Mouse (Mus musculus) intestine, postnatal 0 days (tissue): Measurements from ENCODE around the gene Psmb10. TPM values are rescaled to one million over a fixed set of nuclear protein-coding genes. Genes with fewer than 3 reads are reported as not detected.
"Not testable (repeated sequence)": the region's sequence is repeated elsewhere in the genome, so short reads cannot be mapped to it uniquely, and the experiment has no call there.

Source experiments
- ATAC-seq: fragments of 200-750 bp; cut with Nextera tagmentation; 2 replicates; pipeline ENCODE4 v1.8.0; 2017; ENCODE audit warnings: mild to moderate bottlenecking, moderate TSS enrichment, moderate library complexity
- H3K27ac ChIP-seq: fragments of 300-500 bp; sonication (generic); 2 replicates; pipeline ENCODE4 v1.5.1; 2014; ENCODE audit warnings: mild to moderate bottlenecking, low read depth, low read length, moderate library complexity
- H3K27me3 ChIP-seq: fragments of 300-500 bp; sonication (generic); replicated peaks from 2 replicates; pipeline ENCODE4 v1.6.1; 2014; ENCODE audit warnings: low read length, mixed read lengths; ENCODE audit not compliant: control insufficient read depth, insufficient read depth
- H3K36me3 ChIP-seq: fragments of 300-500 bp; sonication (generic); 2 replicates; pipeline ENCODE4 v1.6.1; 2014; ENCODE audit warnings: mild to moderate bottlenecking, moderate library complexity; ENCODE audit not compliant: control insufficient read depth, insufficient read depth
- H3K4me1 ChIP-seq: fragments of 300-500 bp; sonication (generic); replicated peaks from 2 replicates; pipeline ENCODE4 v1.6.1; 2014; ENCODE audit warnings: antibody characterized with exemption, low read length, mixed read lengths; ENCODE audit not compliant: control insufficient read depth, insufficient read depth
- H3K4me2 ChIP-seq: fragments of 300-500 bp; sonication (generic); replicated peaks from 2 replicates; pipeline ENCODE4 v1.6.1; 2014; ENCODE audit warnings: low read depth, mild to moderate bottlenecking, moderate library complexity
- H3K4me3 ChIP-seq: fragments of 300-500 bp; sonication (generic); 2 replicates; pipeline ENCODE4 v1.5.1; 2014; ENCODE audit warnings: low read depth, low read length
- H3K9ac ChIP-seq: fragments of 300-500 bp; sonication (generic); 2 replicates; pipeline ENCODE4 v1.6.1; 2014; ENCODE audit warnings: mild to moderate bottlenecking, low read depth, low read length
- H3K9me3 ChIP-seq: fragments of 300-500 bp; sonication (generic); 2 replicates; pipeline ENCODE4 v1.6.1; 2016; ENCODE audit warnings: mixed run types; ENCODE audit not compliant: control insufficient read depth
- CTCF ChIP-seq: sonication (generic); IDR thresholded peaks from 2 replicates; pipeline ENCODE4 v1.5.1; 2016; ENCODE audit warnings: low read depth, mild to moderate bottlenecking, control low read depth, antibody characterized with exemption, moderate library complexity
- WGBS: fragments of 180-500 bp; shearing (Covaris S2); extraction: QIAGEN DNeasy Blood & Tissue Kit; methylation state at CpG from one replicate; pipeline ENCODE4 v1.1.7; 2014; 5-methylcytosine and 5-hydroxymethylcytosine counted together
- polyA plus RNA-seq: library from polyadenylated mRNA; unstranded; fragments of >200 nt; fragmentation: Nextera tagmentation; extraction: Ambion mirVana; gene quantifications from 2 replicates; pipeline ENCODE4 v1.2.1, GENCODE M21; 2015

Gene Psmb10
- polyA plus RNA-seq, result 186 and 204 TPM in 2 replicates

DNA sequence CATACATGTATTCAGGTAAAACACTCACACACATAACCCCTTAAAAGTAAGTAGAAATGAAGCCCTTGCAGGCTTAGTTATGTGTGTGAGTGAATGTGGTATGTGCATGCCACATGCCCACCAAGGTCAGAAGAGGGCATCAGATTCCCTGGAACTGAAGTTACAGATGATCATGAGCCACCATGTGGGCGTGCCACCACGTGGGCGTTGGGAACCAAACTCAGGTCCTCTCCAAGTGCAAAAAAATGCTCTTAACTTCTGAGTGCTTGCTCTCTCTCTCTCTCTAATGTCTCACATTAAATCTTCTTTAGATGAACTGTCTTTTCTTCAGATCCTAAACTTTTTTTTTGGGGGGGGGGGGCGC lies at the start of gene Psmb10:
TSS of gene Psmb10 (minus strand) at position 139 of the 364 bp plus-strand sequence.
- ATAC-seq, result no peak
- Histone ChIP-seq H3K9me3 (no peaks in the 10 kb centered on the region), H3K27ac (peak within 1 kb of the TSS; percentile 85), H3K4me2 (peak within 1 kb of the TSS; percentile 92), H3K27me3 (no peaks in the 10 kb centered on the region), H3K4me3 (peak within 1 kb of the TSS; percentile 93), H3K4me1 (no peaks in the 10 kb centered on the region), H3K9ac (peak within 1 kb of the TSS; percentile 74), H3K36me3 (peaks cover 23% of the 10 kb centered on the region)
- WGBS, result 9% methylated on average over 4 of the region's 4 CpGs
- TF ChIP-seq CTCF, result no peak; the same call in 1 of the 2 replicates

DNA sequence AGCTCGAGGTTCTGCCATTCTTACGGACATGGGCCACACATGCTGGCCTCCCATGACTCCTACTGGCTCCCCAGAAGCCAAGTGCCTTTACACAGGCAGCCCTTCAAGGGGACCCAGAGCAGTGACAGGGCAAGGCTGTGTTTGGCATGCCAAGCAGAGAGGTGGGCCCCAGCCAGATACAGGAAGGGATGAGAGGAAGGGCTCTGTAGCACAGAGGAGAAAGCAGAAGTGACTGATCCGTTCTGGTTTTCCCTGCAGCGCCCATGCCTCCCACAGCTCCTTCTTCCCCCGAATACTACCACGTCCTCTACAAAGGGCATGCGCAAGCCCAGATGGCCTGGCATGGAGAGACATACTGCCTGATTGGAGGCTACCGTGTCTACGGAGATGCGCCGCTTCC lies 45.2 kb upstream of the Psmb10 start:
- not testable (repeated sequence) for H3K9me3 ChIP-seq, H3K27ac ChIP-seq, H3K4me1 ChIP-seq, H3K9ac ChIP-seq, H3K36me3 ChIP-seq, ATAC-seq, H3K27me3 ChIP-seq, H3K4me3 ChIP-seq, H3K4me2 ChIP-seq
- WGBS, result 76% methylated on average over 11 of the region's 11 CpGs

DNA sequence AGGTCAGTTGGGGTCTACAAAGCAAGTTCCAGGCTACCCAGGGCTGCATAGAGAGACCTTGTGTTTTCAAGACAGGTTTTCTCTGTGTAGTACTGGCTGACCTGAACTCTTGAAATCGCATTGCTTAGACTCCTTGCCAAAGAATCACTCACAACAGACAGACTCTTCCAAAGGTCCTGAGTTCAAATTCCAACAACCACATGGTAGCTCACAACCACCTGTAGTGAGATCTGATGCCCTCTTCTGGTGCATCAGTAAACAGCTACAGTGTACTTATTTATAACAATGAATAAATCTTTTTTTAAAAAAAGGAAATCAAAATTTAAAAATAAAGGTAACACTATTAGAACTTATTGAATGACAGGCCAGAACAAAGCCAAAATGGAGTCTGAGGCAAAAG lies 42.9 kb upstream of the Psmb10 start:
- Histone ChIP-seq H3K27me3 (no peaks in the 10 kb centered on the region), H3K9me3 (no peaks in the 10 kb centered on the region), H3K4me1 (no peaks in the 10 kb centered on the region), H3K4me3 (no peak overlapping the region), H3K36me3 (no peaks in the 10 kb centered on the region), H3K27ac (no peak overlapping the region), H3K9ac (no peak overlapping the region), H3K4me2 (no peak overlapping the region)
- ATAC-seq, result no peak
- WGBS, result 98% methylated on average over 1 of the region's 1 CpGs
- TF ChIP-seq CTCF, result peak; percentile 21; the same call in 1 of the 2 replicates

DNA sequence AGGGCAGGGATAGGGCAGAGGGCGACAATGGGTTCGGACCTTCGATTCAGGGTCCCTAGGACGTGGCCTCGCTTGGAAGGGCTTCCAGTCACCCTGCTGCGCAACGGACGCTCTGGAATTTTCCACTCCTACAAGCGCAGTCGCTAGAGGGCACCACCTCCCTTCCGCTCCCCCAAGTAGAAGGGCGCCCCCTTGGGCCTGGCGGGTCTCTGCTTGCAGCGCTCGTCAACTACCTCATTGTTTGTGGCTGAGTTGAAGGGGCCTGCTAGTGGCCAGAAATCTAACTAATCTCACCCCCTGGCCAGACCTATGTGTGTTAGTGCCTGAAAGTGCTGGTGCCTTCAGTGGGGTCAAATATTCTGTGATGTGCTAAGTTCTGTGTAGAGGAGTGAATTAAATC lies 41.1 kb upstream of the Psmb10 start, which contains the start of gene Dpep3:
TSS of gene Dpep3 (minus strand) at position 105 of the 400 bp plus-strand sequence.
- WGBS, result 94% methylated on average over 15 of the region's 15 CpGs
- Histone ChIP-seq H3K4me1 (no peaks in the 10 kb centered on the region), H3K4me2 (no peak within 1 kb of the TSS), H3K9me3 (no peaks in the 10 kb centered on the region), H3K27me3 (no peaks in the 10 kb centered on the region), H3K4me3 (no peak within 1 kb of the TSS), H3K27ac (no peak within 1 kb of the TSS), H3K9ac (no peak within 1 kb of the TSS), H3K36me3 (no peaks in the 10 kb centered on the region)
- ATAC-seq, result no peak
- 0 out of 2 replicates have a peak, but pooled peaks have one; percentile 23 for TF ChIP-seq CTCF

DNA sequence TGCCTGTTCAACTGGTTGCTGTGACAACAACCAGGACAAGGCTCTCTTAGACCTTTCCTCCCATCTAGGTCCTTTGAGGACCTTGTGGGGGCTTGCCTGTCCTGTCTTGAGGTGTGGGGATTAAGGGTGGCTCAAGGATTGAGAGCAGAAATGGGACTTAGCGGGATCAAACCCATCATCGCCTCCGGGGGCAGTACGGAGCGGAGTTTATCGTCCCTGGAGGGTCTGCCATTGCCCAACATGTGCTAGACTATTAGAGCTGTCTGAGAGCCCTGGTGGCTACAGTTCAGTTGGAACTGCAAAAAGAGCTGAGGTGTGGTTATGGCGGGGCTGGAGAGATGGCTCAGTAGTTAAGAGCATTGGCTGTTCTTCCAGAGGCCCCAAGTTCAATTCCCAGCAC lies 37.1 kb upstream of the Psmb10 start:
- ATAC-seq, result no peak
- no peaks in the 10 kb centered on the region for H3K9me3 ChIP-seq
- H3K4me3 ChIP-seq, result no peak overlapping the region
- H3K4me2 ChIP-seq, result no peak overlapping the region
- WGBS, result 76% methylated on average over 7 of the region's 7 CpGs
- H3K36me3 ChIP-seq, result no peaks in the 10 kb centered on the region
- TF ChIP-seq CTCF, result peak; percentile 9; the same call in 1 of the 2 replicates
- H3K9ac ChIP-seq, result no peak overlapping the region
- no peaks in the 10 kb centered on the region for H3K27me3 ChIP-seq
- no peak overlapping the region for H3K27ac ChIP-seq
- H3K4me1 ChIP-seq, result no peaks in the 10 kb centered on the region

DNA sequence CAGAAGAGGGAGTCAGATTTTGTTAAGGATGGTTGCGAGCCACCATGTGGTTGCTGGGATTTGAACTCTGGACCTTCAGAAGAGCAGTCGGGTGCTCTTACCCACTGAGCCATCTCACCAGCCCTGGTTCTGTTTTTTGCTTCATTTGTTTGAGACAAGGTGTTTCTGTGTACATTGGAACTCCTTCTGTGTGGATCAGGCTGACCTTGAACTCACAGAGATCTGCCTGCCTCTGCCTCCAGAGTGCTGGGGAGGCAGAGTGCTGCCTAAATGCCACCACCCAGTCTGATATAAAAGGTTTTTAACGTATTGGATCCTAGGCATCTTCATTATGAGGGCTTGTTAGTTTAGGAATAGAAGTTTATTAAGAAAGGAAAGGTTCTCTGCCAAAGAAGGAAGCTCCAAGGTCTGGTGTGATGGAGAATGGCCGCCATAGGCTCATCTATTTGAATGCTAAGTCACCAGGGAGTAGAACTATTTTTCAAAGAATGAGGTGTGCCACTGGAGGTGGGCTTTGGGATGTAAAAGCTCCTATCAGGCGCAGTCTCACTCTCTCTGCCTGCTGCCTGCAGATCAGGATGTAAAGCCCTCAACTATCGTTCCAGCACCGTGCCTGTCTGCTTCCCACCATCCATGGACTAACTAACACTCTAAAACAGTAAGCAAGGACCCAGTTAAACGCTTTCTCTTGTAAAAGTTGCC lies 32.9 kb upstream of the Psmb10 start:
- H3K9ac ChIP-seq, result no peak overlapping the region
- H3K4me3 ChIP-seq, result no peak overlapping the region
- H3K36me3 ChIP-seq, result no peaks in the 10 kb centered on the region
- TF ChIP-seq CTCF, result no peak
- H3K27me3 ChIP-seq, result no peaks in the 10 kb centered on the region
- WGBS, result 76% methylated on average over 8 of the region's 8 CpGs
- H3K4me1 ChIP-seq, result no peaks in the 10 kb centered on the region
- H3K9me3 ChIP-seq, result no peaks in the 10 kb centered on the region
- no peak overlapping the region for H3K27ac ChIP-seq
- ATAC-seq, result no peak
- no peak overlapping the region for H3K4me2 ChIP-seq
